In genomic region chr17:24244061-24244460, GRCm38 (mm10) we compare ENCODE assay signal across 17 mouse cellular contexts. TPM values are rescaled to one million over a fixed set of nuclear protein-coding genes. Genes with fewer than 3 reads are reported as not detected.
DNase-seq lines count a peak whose midpoint lies in the region; ATAC-seq and TF ChIP-seq lines count a peak whose summit lies in the region.
"Had no signal": no experiment of that assay in that cellular context is flagged by ENCODE, and none has a peak within 500 bp of the region (broad histone marks: within the 10 kb centered on the region; RNA-seq: fewer than 3 reads in every experiment).

No protein-coding gene starts in this region.

- H3K27ac ChIP-seq in ES-Bruce4 (ENCODE audit: insufficient read depth, low read length), result peak overlapping the region; percentile 34; the same call in 1 of the 2 replicates
- no peak overlapping the region for H3K27ac ChIP-seq in liver, postnatal 0 days (ENCODE audit: low read depth)
- H3K27ac ChIP-seq: heart, embryonic 10.5 days; hindbrain, embryonic 15.5 days; kidney, postnatal 0 days; limb, embryonic 15.5 days; liver, embryonic 14.5 days; lung, embryonic 15.5 days; midbrain, embryonic 15.5 days had no signal

- H3K4me2 ChIP-seq in myocyte (ENCODE audit: low read depth), result peak overlapping the region; percentile 50
- no peak overlapping the region for H3K4me2 ChIP-seq in liver, postnatal 0 days (ENCODE audit: low read depth, low read length)
- H3K4me2 ChIP-seq: hindbrain, embryonic 15.5 days; limb, embryonic 15.5 days; lung, embryonic 15.5 days; midbrain, embryonic 15.5 days had no signal

- no peak for TF ChIP-seq CTCF in ES-Bruce4 (IDR thresholded peaks at IDR 0.05; ENCODE audit: low read depth, low read length)
- no peak for TF ChIP-seq CTCF in liver, postnatal 0 days (IDR thresholded peaks at IDR 0.05; ENCODE audit: low read depth)

- TF ChIP-seq EP300 in ES-Bruce4 (IDR thresholded peaks at IDR 0.05; ENCODE audit: insufficient read depth, low read depth, low read length), result no peak
- TF ChIP-seq EP300 in liver, postnatal 0 days (IDR thresholded peaks at IDR 0.05; ENCODE audit: low read depth), result no peak

- H3K4me3 ChIP-seq in ES-Bruce4 (ENCODE audit: low read depth, low read length) (no peak overlapping the region), myocyte (no peak overlapping the region)
- H3K4me3 ChIP-seq in liver, postnatal 0 days (ENCODE audit: low read depth, low read length), result no peak overlapping the region
- H3K4me3 ChIP-seq: heart, embryonic 10.5 days; hindbrain, embryonic 15.5 days; limb, embryonic 15.5 days; lung, embryonic 15.5 days; midbrain, embryonic 15.5 days had no signal

- H3K9ac ChIP-seq in ES-Bruce4 (ENCODE audit: low read depth, poor library complexity, severe bottlenecking), result no peak overlapping the region
- no peak overlapping the region for H3K9ac ChIP-seq in liver, postnatal 0 days (replicated peaks)
- H3K9ac ChIP-seq: forebrain, postnatal 0 days; hindbrain, embryonic 15.5 days; limb, embryonic 15.5 days; liver, embryonic 14.5 days; lung, embryonic 15.5 days; midbrain, embryonic 15.5 days had no signal

- peaks cover 11% of the 10 kb centered on the region for H3K79me2 ChIP-seq in myocyte (ENCODE audit: control insufficient read depth, insufficient read depth)

- 96% methylated on average over 8 of the region's 8 CpGs for WGBS in liver, postnatal 0 days (ENCODE audit: insufficient replicate concordance)

- no peak for TF ChIP-seq POLR2A in ES-Bruce4 (IDR thresholded peaks at IDR 0.05; ENCODE audit: insufficient read depth, low read length)
- no peak for TF ChIP-seq POLR2A in myocyte (IDR thresholded peaks at IDR 0.05; ENCODE audit: insufficient read length, low read depth)

- H3K36me3 ChIP-seq in ES-Bruce4 (ENCODE audit: control insufficient read depth, insufficient read depth, low read length, poor library complexity, severe bottlenecking) (peaks cover 90% of the 10 kb centered on the region), myocyte (ENCODE audit: control insufficient read depth, insufficient read depth) (peaks cover 18% of the 10 kb centered on the region)
- peaks cover 87% of the 10 kb centered on the region for H3K36me3 ChIP-seq in liver, postnatal 0 days (replicated peaks; ENCODE audit: insufficient read depth, low read length)

- H3K27me3 ChIP-seq in ES-Bruce4 (ENCODE audit: control insufficient read depth, insufficient read depth, low read length, poor library complexity, severe bottlenecking) (no peaks in the 10 kb centered on the region), myocyte (ENCODE audit: control insufficient read depth, insufficient read depth, insufficient read length) (no peaks in the 10 kb centered on the region)
- no peaks in the 10 kb centered on the region for H3K27me3 ChIP-seq in liver, postnatal 0 days (ENCODE audit: insufficient read depth, low read length)
- H3K27me3 ChIP-seq: hindbrain, embryonic 15.5 days; limb, embryonic 15.5 days; lung, embryonic 15.5 days; midbrain, embryonic 15.5 days had no signal

- no peak overlapping the region for H3ac ChIP-seq in myocyte (ENCODE audit: control insufficient read depth, insufficient read length)

- no peak for DNase-seq in frontal cortex, postnatal 14 days (ENCODE audit: low spot score in 2 of 2)
- peak; percentile 49 for DNase-seq in right cerebral cortex, adult 18-20 months
- no peak for DNase-seq in right cerebral cortex, postnatal 4 days
- DNase-seq in liver, postnatal 0 days, result no peak
- DNase-seq in spleen, postnatal 36 days (ENCODE audit: low spot score in 2 of 2), result no peak
- DNase-seq: cerebellum, adult 2 months had no signal

- H3K4me1 ChIP-seq in ES-Bruce4 (ENCODE audit: control insufficient read depth, insufficient read depth, low read length), result no peaks in the 10 kb centered on the region
- no peaks in the 10 kb centered on the region for H3K4me1 ChIP-seq in liver, postnatal 0 days (ENCODE audit: insufficient read depth)
- H3K4me1 ChIP-seq: heart, embryonic 10.5 days; hindbrain, embryonic 15.5 days; limb, embryonic 15.5 days; lung, embryonic 15.5 days; midbrain, embryonic 15.5 days had no signal

- peaks cover 3% of the 10 kb centered on the region; the same call in 1 of the 2 replicates for H3K9me3 ChIP-seq in ES-Bruce4 (replicated peaks; ENCODE audit: control insufficient read depth, insufficient read depth, low read length, poor library complexity, severe bottlenecking)
- no peaks in the 10 kb centered on the region for H3K9me3 ChIP-seq in liver, postnatal 0 days (ENCODE audit: low read length)
- H3K9me3 ChIP-seq: heart, embryonic 10.5 days; hindbrain, embryonic 15.5 days; lung, embryonic 15.5 days; midbrain, embryonic 15.5 days had no signal

- peak; percentile 64; the same call in 1 of the 2 replicates for ATAC-seq in frontal cortex, adult (ENCODE audit: low TSS enrichment)
- ATAC-seq in liver, postnatal 0 days, result no peak
- ATAC-seq: forebrain, postnatal 0 days; midbrain, embryonic 15.5 days had no signal

TF ChIP-seq in myocyte, 11 proteins besides CTCF, POLR2A, EP300 and RAD21:
- TF ChIP-seq REST (IDR thresholded peaks at IDR 0.05; ENCODE audit: insufficient read depth, insufficient read length) (no peak), USF1 (IDR thresholded peaks at IDR 0.05; ENCODE audit: low read depth) (no peak), MYOG (IDR thresholded peaks at IDR 0.05; ENCODE audit: control insufficient read depth in 1 of 3, insufficient read depth in 1 of 3, insufficient read length in 2 of 3, low read depth in 2 of 3) (no peak), POLR2AphosphoS2 (IDR thresholded peaks at IDR 0.05; ENCODE audit: insufficient read length, low read depth) (no peak), MYOD1 (IDR thresholded peaks at IDR 0.05; ENCODE audit: control insufficient read depth in 1 of 3, insufficient read length in 2 of 3, low read depth in 2 of 3) (no peak), SRF (IDR thresholded peaks at IDR 0.05; ENCODE audit: control insufficient read depth, insufficient read length, low read depth) (no peak), MAX (IDR thresholded peaks at IDR 0.05; ENCODE audit: low read depth) (no peak), E2F4 (IDR thresholded peaks at IDR 0.05; ENCODE audit: insufficient read depth) (no peak), TCF12 (IDR thresholded peaks at IDR 0.05; ENCODE audit: insufficient read depth, poor library complexity, severe bottlenecking) (no peak), TCF3 (IDR thresholded peaks at IDR 0.05; ENCODE audit: insufficient read length, low read depth) (no peak), CEBPB (IDR thresholded peaks at IDR 0.05; ENCODE audit: insufficient read depth, poor library complexity, severe bottlenecking) (no peak)

RNA-seq across cellular contexts. Expression of gene Ccnf, which starts 7.2 kb away (rescaled TPM):
- polyA plus RNA-seq in ES-Bruce4 (2011; ENCODE audit: insufficient read depth, insufficient read length, low read depth, missing spikeins) (133 and 151 TPM in 2 replicates), myocyte (2012; fragmentation: generic; extraction: Trizol) (13.3 TPM)
- polyA plus RNA-seq in liver, postnatal 0 days (2015; fragmentation: Nextera tagmentation; extraction: Ambion mirVana), result 26.2 and 29.6 TPM in 2 replicates

RNA-seq across cellular contexts. Expression of gene Tedc2, which starts 23.4 kb away (rescaled TPM):
- polyA plus RNA-seq in ES-Bruce4 (2011; ENCODE audit: insufficient read depth, insufficient read length, low read depth, missing spikeins), result 21.0 and 24.5 TPM in 2 replicates
- polyA plus RNA-seq in myocyte (2012; fragmentation: generic; extraction: Trizol), result 3.7 TPM
- 6.7 and 7.4 TPM in 2 replicates for polyA plus RNA-seq in liver, postnatal 0 days (2015; fragmentation: Nextera tagmentation; extraction: Ambion mirVana)

RNA-seq across cellular contexts. Expression of gene Ntn3, which starts 34.7 kb away (rescaled TPM):
- polyA plus RNA-seq in ES-Bruce4 (2011; ENCODE audit: insufficient read depth, insufficient read length, low read depth, missing spikeins) (0.88 and 0.96 TPM in 2 replicates), myocyte (2012; fragmentation: generic; extraction: Trizol) (0.13 TPM)
- polyA plus RNA-seq in liver, postnatal 0 days (2015; fragmentation: Nextera tagmentation; extraction: Ambion mirVana), result 0.37 and 0.45 TPM in 2 replicates

RNA-seq across cellular contexts. Expression of gene Tbc1d24, which starts 38.7 kb away (rescaled TPM):
- polyA plus RNA-seq in ES-Bruce4 (2011; ENCODE audit: insufficient read depth, insufficient read length, low read depth, missing spikeins), result 14.4 and 16.6 TPM in 2 replicates
- polyA plus RNA-seq in myocyte (2012; fragmentation: generic; extraction: Trizol), result 4.3 TPM
- polyA plus RNA-seq in liver, postnatal 0 days (2015; fragmentation: Nextera tagmentation; extraction: Ambion mirVana), result 2.0 and 4.2 TPM in 2 replicates
